Mouse (Mus musculus) G1E (cell line): ENCODE measurements around the gene Twf2.

Experiments
- CTCF ChIP-seq: IDR thresholded peaks from 2 replicates; pipeline ENCODE4 v1.5.1; 2012; ENCODE audit warnings: low read depth, low read length, inconsistent platforms, mixed read lengths
- GATA1 ChIP-seq: IDR thresholded peaks from 2 replicates; pipeline ENCODE4 v1.6.1; 2012; ENCODE audit warnings: borderline replicate concordance, low read length, inconsistent platforms, mixed read lengths
- GATA2 ChIP-seq: IDR thresholded peaks from 2 replicates; pipeline ENCODE4 v1.6.1; 2012; ENCODE audit warnings: low read depth, low read length, inconsistent platforms, borderline replicate concordance
- POLR2AphosphoS5 ChIP-seq: IDR thresholded peaks from 2 replicates; pipeline ENCODE4 v1.6.1; 2012; ENCODE audit warnings: low read depth, low read length, inconsistent platforms; ENCODE audit not compliant: insufficient replicate concordance

GRCm38 (mm10) chr9:106173363-106173762 lies 29.5 kb upstream of the Twf2 start:
- TF ChIP-seq CTCF (no peak), GATA1 (no peak), POLR2AphosphoS5 (no peak), GATA2 (no peak)
